Mouse (Mus musculus) heart, postnatal 0 days (tissue): ENCODE results near the gene Ankar. TPM values are rescaled to one million over a fixed set of nuclear protein-coding genes. Genes with fewer than 3 reads are reported as not detected.

Source experiments
- ATAC-seq: fragments of 200-750 bp; cut with Nextera tagmentation; 2 replicates; pipeline ENCODE4 v1.8.0; 2017; ENCODE audit warnings: low read depth, moderate number of reproducible peaks, moderate library complexity; ENCODE audit not compliant: insufficient read depth
- DNase-seq: peaks from one replicate; pipeline ENCODE4 v3.0.0-alpha.2; 2016; ENCODE audit warnings: low spot score
- H3K27ac ChIP-seq: fragments of 300-500 bp; sonication (generic); 2 replicates; pipeline ENCODE4 v1.5.1; 2014; ENCODE audit warnings: low read depth, mild to moderate bottlenecking
- H3K27me3 ChIP-seq: fragments of 300-500 bp; sonication (generic); 2 replicates; pipeline ENCODE4 v1.6.1; 2014; ENCODE audit warnings: low read length, mixed read lengths; ENCODE audit not compliant: control insufficient read depth, insufficient read depth
- H3K36me3 ChIP-seq: fragments of 300-500 bp; sonication (generic); replicated peaks from 2 replicates; pipeline ENCODE4 v1.6.1; 2014; ENCODE audit warnings: low read length, mixed read lengths; ENCODE audit not compliant: control insufficient read depth, insufficient read depth
- H3K4me1 ChIP-seq: fragments of 300-500 bp; sonication (generic); 2 replicates; pipeline ENCODE4 v1.6.1; 2014; ENCODE audit warnings: antibody characterized with exemption; ENCODE audit not compliant: control insufficient read depth, insufficient read depth
- H3K4me2 ChIP-seq: fragments of 300-500 bp; sonication (generic); 2 replicates; pipeline ENCODE4 v1.6.1; 2014; ENCODE audit warnings: low read depth, mild to moderate bottlenecking, low read length, moderate library complexity
- H3K4me3 ChIP-seq: fragments of 300-500 bp; sonication (generic); 2 replicates; pipeline ENCODE4 v1.5.1; 2014; ENCODE audit warnings: low read depth, low read length
- H3K9ac ChIP-seq: fragments of 300-500 bp; sonication (generic); replicated peaks from 2 replicates; pipeline ENCODE4 v1.6.1; 2014; ENCODE audit warnings: low read depth, low read length, mixed read lengths
- H3K9me3 ChIP-seq: fragments of 300-500 bp; sonication (generic); replicated peaks from 2 replicates; pipeline ENCODE4 v1.6.1; 2016; ENCODE audit warnings: low read length; ENCODE audit not compliant: control insufficient read depth
- CTCF ChIP-seq: IDR thresholded peaks from 2 replicates; pipeline ENCODE4 v1.5.1; 2016; ENCODE audit warnings: antibody characterized with exemption, control low read depth, low read depth
- EP300 ChIP-seq: IDR thresholded peaks from 2 replicates; pipeline ENCODE4 v1.6.1; 2016; ENCODE audit warnings: antibody characterized with exemption, low read depth
- WGBS: fragments of 180-500 bp; shearing (Covaris S2); extraction: QIAGEN DNeasy Blood & Tissue Kit; methylation state at CpG from one replicate; pipeline ENCODE4 v1.1.7; 2014; 5-methylcytosine and 5-hydroxymethylcytosine counted together
- polyA plus RNA-seq: library from polyadenylated mRNA; unstranded; fragments of >200 nt; fragmentation: Nextera tagmentation; extraction: Ambion mirVana; gene quantifications from 2 replicates; pipeline ENCODE4 v1.2.1, GENCODE M21; 2015
- total RNA-seq: library from RNA; depleted of rRNA; stranded (reverse); fragments of >200 nt; gene quantifications from 2 replicates; pipeline ENCODE4 v1.2.3, GENCODE M21; 2014; ENCODE audit warnings: low replicate concordance; rRNA removed

Ankar gene
- total RNA-seq = not detected in 2 replicates
- not detected in 2 replicates for polyA plus RNA-seq

DNA sequence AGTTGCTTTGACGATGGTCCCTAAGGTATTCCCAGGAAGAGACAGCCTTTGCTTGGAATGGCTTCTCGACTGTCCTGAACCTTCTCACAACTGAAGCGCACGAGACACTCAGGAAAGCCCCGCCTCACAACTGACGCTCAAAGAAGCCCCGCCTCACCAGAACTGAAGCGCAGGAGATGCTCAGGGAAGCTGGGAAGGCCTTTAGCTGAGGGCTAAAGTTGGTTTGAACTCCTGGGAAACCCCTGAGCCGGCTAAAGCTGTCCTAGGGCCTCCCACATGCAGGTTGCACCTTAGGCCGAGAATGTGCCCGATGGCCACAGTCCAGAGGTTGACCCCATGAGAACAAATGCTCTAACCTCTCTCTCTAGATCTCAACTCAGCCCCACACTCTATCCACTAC lies at the start of gene Ankar:
Gene Ankar, minus strand, starts transcription at position 101 of the 400 bp plus-strand sequence.
- DNase-seq (no peak), ATAC-seq (no peak)
- H3K9ac ChIP-seq = no peak within 1 kb of the TSS
- no peak for TF ChIP-seq CTCF
- TF ChIP-seq EP300 = no peak
- no peak within 1 kb of the TSS for H3K27ac ChIP-seq
- H3K9me3 ChIP-seq = no peaks in the 10 kb centered on the region
- no peaks in the 10 kb centered on the region for H3K36me3 ChIP-seq
- H3K4me2 ChIP-seq = no peak within 1 kb of the TSS
- no peaks in the 10 kb centered on the region for H3K4me1 ChIP-seq
- H3K4me3 ChIP-seq = no peak within 1 kb of the TSS
- H3K27me3 ChIP-seq = no peaks in the 10 kb centered on the region
- 77% methylated on average over 11 of the region's 11 CpGs for WGBS

- TF ChIP-seq CTCF = no peak
- DNase-seq (no peak), ATAC-seq (no peak)
- Histone ChIP-seq H3K36me3 (no peaks in the 10 kb centered on the region), H3K27ac (no peak overlapping the region), H3K4me2 (no peak overlapping the region), H3K9ac (no peak overlapping the region), H3K9me3 (no peaks in the 10 kb centered on the region), H3K4me3 (no peak overlapping the region), H3K27me3 (no peaks in the 10 kb centered on the region), H3K4me1 (0 out of 2 replicates have a peak, but pooled peaks cover 3% of the 10 kb centered on the region)
- 52% methylated on average over 7 of the region's 7 CpGs for WGBS
Measured at GRCm38 (mm10) chr1:72746382-72746781, 46.0 kb upstream of the Ankar start.

GRCm38 (mm10) chr1:72744816-72745506 lies 44.6 kb upstream of the Ankar start:
- H3K27ac ChIP-seq = no peak overlapping the region
- H3K4me2 ChIP-seq = no peak overlapping the region
- TF ChIP-seq CTCF (no peak), EP300 (no peak)
- no peaks in the 10 kb centered on the region for H3K4me1 ChIP-seq
- H3K9me3 ChIP-seq = no peaks in the 10 kb centered on the region
- H3K9ac ChIP-seq = no peak overlapping the region
- WGBS = 80% methylated on average over 8 of the region's 8 CpGs
- H3K4me3 ChIP-seq = no peak overlapping the region
- no peaks in the 10 kb centered on the region for H3K36me3 ChIP-seq
- DNase-seq (no peak), ATAC-seq (no peak)
- no peaks in the 10 kb centered on the region for H3K27me3 ChIP-seq

DNA sequence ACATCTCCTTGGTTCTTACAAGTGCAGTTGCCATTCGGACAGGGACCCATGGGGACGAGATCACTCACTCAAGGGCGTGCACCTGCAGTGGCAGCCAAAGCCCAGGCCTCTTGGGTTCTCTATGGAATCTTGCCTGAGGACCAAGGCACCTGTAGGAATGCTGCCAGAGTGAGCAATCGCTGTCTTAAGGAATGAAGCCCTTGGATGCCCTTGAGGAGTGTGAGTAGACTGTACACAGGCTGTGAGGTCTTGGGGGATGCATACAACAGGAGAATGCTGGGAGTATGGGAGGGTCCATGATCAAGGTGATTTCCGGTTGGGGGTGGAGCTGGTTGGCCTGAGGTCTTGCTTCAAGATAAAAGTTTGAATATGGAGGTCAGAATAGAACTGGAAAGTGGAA lies 41.0 kb upstream of the Ankar start:
- H3K36me3 ChIP-seq = no peaks in the 10 kb centered on the region
- H3K4me2 ChIP-seq = no peak overlapping the region
- H3K9ac ChIP-seq = no peak overlapping the region
- no peaks in the 10 kb centered on the region for H3K9me3 ChIP-seq
- ATAC-seq (no peak), DNase-seq (no peak)
- H3K27ac ChIP-seq = no peak overlapping the region
- TF ChIP-seq CTCF = no peak
- TF ChIP-seq EP300 = no peak
- 0 out of 2 replicates have a peak, but pooled peaks cover 3% of the 10 kb centered on the region for H3K4me1 ChIP-seq
- H3K4me3 ChIP-seq = no peak overlapping the region
- 82% methylated on average over 5 of the region's 5 CpGs for WGBS
- H3K27me3 ChIP-seq = 0 out of 2 replicates have a peak, but pooled peaks cover 3% of the 10 kb centered on the region

GRCm38 (mm10) chr1:72739681-72740063 lies 39.3 kb upstream of the Ankar start:
- no peak for ATAC-seq
- Histone ChIP-seq H3K9me3 (no peaks in the 10 kb centered on the region), H3K36me3 (no peaks in the 10 kb centered on the region), H3K9ac (no peak overlapping the region), H3K27ac (no peak overlapping the region), H3K4me1 (0 out of 2 replicates have a peak, but pooled peaks cover 3% of the 10 kb centered on the region), H3K4me3 (no peak overlapping the region), H3K4me2 (no peak overlapping the region), H3K27me3 (0 out of 2 replicates have a peak, but pooled peaks cover 5% of the 10 kb centered on the region)
- no peak for DNase-seq
- TF ChIP-seq CTCF (no peak), EP300 (no peak)
- WGBS = 65% methylated on average over 10 of the region's 10 CpGs
